Mouse (Mus musculus): ENCODE data around the gene Pla2g2d. TPM values are rescaled to one million over a fixed set of nuclear protein-coding genes. Genes with fewer than 3 reads are reported as not detected.

The Pla2g2d gene
- polyA plus RNA-seq, 1 experiment from 2014 or later = 0.08 TPM

- no peaks in the 10 kb centered on the region for H3K9me3 ChIP-seq (replicated peaks)
- WGBS = 87% methylated on average over 3 of the region's 3 CpGs
- no peak overlapping the region for H3K9ac ChIP-seq
- H3K27ac ChIP-seq = no peak overlapping the region
- 0 out of 2 replicates have a peak, but pooled peaks cover 3% of the 10 kb centered on the region for H3K27me3 ChIP-seq
- H3K36me3 ChIP-seq (ENCODE audit: poor library complexity, severe bottlenecking) = no peaks in the 10 kb centered on the region
- H3K4me2 ChIP-seq = no peak overlapping the region
- H3K4me3 ChIP-seq = no peak overlapping the region
- no peak for ATAC-seq
- H3K4me1 ChIP-seq = no peaks in the 10 kb centered on the region
Observed at GRCm38 (mm10) chr4:138753608-138754007, 21.9 kb upstream of the Pla2g2d start.

- Histone ChIP-seq H3K4me2 (no peak overlapping the region), H3K27ac (no peak overlapping the region), H3K27me3 (0 out of 2 replicates have a peak, but pooled peaks cover 3% of the 10 kb centered on the region), H3K9me3 (replicated peaks) (no peaks in the 10 kb centered on the region), H3K36me3 (ENCODE audit: poor library complexity, severe bottlenecking) (no peaks in the 10 kb centered on the region), H3K9ac (no peak overlapping the region), H3K4me3 (no peak overlapping the region), H3K4me1 (no peaks in the 10 kb centered on the region)
- WGBS = 86% methylated on average over 9 of the region's 9 CpGs
- no peak for ATAC-seq
Observed at GRCm38 (mm10) chr4:138754432-138754831, 21.1 kb upstream of the Pla2g2d start.

GRCm38 (mm10) chr4:138755439-138755838, 20.1 kb upstream of the Pla2g2d start:
- H3K4me1 ChIP-seq = no peaks in the 10 kb centered on the region
- H3K4me3 ChIP-seq = no peak overlapping the region
- no peaks in the 10 kb centered on the region for H3K9me3 ChIP-seq (replicated peaks)
- H3K27ac ChIP-seq = no peak overlapping the region
- no peak overlapping the region for H3K9ac ChIP-seq
- H3K36me3 ChIP-seq (ENCODE audit: poor library complexity, severe bottlenecking) = no peaks in the 10 kb centered on the region
- ATAC-seq = no peak
- 0 out of 2 replicates have a peak, but pooled peaks cover 3% of the 10 kb centered on the region for H3K27me3 ChIP-seq
- WGBS = 63% methylated on average over 4 of the region's 4 CpGs
- no peak overlapping the region for H3K4me2 ChIP-seq

GRCm38 (mm10) chr4:138755983-138756382, 19.6 kb upstream of the Pla2g2d start:
- H3K4me3 ChIP-seq = no peak overlapping the region
- no peak overlapping the region for H3K9ac ChIP-seq
- no peaks in the 10 kb centered on the region for H3K36me3 ChIP-seq (ENCODE audit: poor library complexity, severe bottlenecking)
- H3K27ac ChIP-seq = no peak overlapping the region
- no peaks in the 10 kb centered on the region for H3K9me3 ChIP-seq (replicated peaks)
- 84% methylated on average over 11 of the region's 11 CpGs for WGBS
- no peaks in the 10 kb centered on the region for H3K4me1 ChIP-seq
- H3K4me2 ChIP-seq = no peak overlapping the region
- no peaks in the 10 kb centered on the region for H3K27me3 ChIP-seq
- no peak for ATAC-seq

DNA sequence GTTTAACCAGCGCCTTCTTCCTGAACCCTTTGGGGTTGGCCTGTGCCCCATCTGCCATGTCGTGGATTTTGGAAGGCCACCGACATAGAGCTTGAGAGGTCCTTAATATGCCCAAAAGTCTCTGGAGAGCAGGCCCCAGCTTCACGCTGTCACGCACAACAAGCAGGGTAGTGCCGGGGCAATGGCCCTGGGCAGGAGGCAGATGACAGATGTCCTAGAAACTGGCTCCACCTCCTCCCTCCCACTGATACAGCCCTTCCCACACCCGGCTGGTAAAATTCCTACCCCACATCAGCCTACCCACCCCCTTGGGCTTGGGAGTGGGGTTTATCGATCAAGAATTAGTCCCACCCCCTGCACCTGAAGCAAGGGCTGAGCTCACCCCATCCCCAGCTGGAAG, 18.1 kb upstream of the Pla2g2d start, which contains the start of gene Pla2g2f:
TSS of gene Pla2g2f (minus strand) at position 211 of the 400 bp plus-strand sequence.
- no peaks in the 10 kb centered on the region for H3K9me3 ChIP-seq (replicated peaks)
- 85% methylated on average over 8 of the region's 8 CpGs for WGBS
- no peak for ATAC-seq
- H3K4me3 ChIP-seq = no peak within 1 kb of the TSS
- H3K27me3 ChIP-seq = no peaks in the 10 kb centered on the region
- H3K9ac ChIP-seq = no peak within 1 kb of the TSS
- H3K4me2 ChIP-seq = no peak within 1 kb of the TSS
- no peaks in the 10 kb centered on the region for H3K4me1 ChIP-seq
- no peak within 1 kb of the TSS for H3K27ac ChIP-seq
- no peaks in the 10 kb centered on the region for H3K36me3 ChIP-seq (ENCODE audit: poor library complexity, severe bottlenecking)

GRCm38 (mm10) chr4:138762266-138762665, 13.3 kb upstream of the Pla2g2d start:
- no peaks in the 10 kb centered on the region for H3K27me3 ChIP-seq
- WGBS = 83% methylated on average over 9 of the region's 9 CpGs
- no peak for ATAC-seq

DNA sequence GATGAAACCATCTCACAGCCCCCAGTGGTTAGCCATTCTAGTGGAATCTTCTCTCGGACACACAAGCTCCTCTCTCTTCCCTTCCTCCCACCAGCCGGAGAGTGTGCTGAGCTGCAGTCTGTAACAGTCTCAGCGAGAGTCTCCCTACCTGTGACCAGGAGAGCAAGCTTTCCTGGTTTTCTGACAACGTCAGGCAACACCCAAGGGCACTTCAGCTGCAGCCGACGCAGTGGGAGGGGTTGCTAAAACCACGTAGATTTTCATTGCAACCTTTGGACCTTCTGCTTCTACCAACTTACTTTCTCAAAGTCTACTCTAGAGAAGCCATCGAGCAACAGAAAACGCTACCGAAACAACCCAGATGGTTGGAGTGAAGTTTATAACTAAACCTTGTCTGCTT, 3.6 kb upstream of the Pla2g2d start:
- H3K36me3 ChIP-seq (ENCODE audit: poor library complexity, severe bottlenecking) = no peaks in the 10 kb centered on the region
- no peak overlapping the region for H3K4me3 ChIP-seq
- no peak for ATAC-seq
- no peaks in the 10 kb centered on the region for H3K27me3 ChIP-seq
- no peak overlapping the region for H3K9ac ChIP-seq
- H3K9me3 ChIP-seq (replicated peaks) = no peaks in the 10 kb centered on the region
- 90% methylated on average over 10 of the region's 10 CpGs for WGBS
- H3K4me2 ChIP-seq = no peak overlapping the region
- H3K27ac ChIP-seq = no peak overlapping the region
- H3K4me1 ChIP-seq = no peaks in the 10 kb centered on the region

More at GRCm38 (mm10) chr4:138762266-138762665, 13.3 kb upstream of the Pla2g2d start:
- no peak overlapping the region for H3K27ac ChIP-seq
- H3K4me2 ChIP-seq = no peak overlapping the region
- H3K9ac ChIP-seq = no peak overlapping the region
- H3K9me3 ChIP-seq (replicated peaks) = no peaks in the 10 kb centered on the region
- no peaks in the 10 kb centered on the region for H3K4me1 ChIP-seq
- H3K36me3 ChIP-seq (ENCODE audit: poor library complexity, severe bottlenecking) = no peaks in the 10 kb centered on the region
- H3K4me3 ChIP-seq = no peak overlapping the region

GRCm38 (mm10) chr4:138772386-138772785, 3.1 kb upstream of the Pla2g2d start:
- ATAC-seq = no peak

DNA sequence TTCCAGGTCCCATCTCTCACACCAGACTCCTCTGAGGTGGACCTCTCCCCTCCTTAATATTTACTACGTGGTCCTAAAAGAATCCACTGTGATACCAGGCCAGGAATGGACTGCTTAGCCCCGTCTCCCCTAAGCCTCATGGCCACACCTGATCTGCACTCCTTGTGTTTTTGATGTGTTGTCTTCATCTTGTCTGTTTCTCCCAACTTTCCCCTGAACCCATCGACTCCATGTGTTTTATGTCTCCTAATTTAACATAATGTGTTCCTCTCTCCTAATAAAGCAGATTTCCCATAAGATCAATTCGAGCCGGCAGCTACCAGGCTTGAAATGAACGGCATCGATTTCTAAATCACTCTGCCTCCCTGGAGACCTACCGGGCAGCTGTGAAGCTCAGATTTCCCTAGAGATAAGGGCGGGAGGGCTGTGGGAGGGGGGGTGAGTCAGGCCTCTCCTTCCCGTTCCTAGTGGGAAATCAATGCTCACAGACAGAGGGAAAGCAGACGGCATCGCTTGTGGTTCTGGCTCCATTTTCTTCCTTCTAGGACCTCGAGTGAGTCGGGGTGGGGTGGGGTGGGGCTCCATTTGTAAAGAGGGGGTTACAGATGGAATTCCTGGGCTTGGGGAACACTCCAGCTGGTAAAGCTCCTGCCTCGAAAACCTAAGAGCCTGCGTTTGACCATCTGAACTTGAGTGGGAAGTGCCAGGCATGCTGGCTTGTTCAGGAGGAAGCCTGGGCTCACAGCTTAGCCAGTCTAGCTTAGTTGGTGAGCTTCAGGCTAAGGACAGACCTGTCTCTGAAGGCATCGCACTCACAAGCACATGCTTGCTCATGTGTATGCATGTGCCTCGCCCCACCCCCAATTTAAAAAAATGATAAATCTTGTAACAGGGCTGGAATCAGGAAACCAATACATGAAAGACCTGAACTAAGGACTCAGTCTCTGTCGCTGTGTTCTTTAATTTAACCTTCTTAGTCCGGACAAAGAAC, 2.2 kb downstream of the Pla2g2d start:
- no peaks in the 10 kb centered on the region for H3K27me3 ChIP-seq
- no peak overlapping the region for H3K4me2 ChIP-seq
- H3K9me3 ChIP-seq (replicated peaks) = no peaks in the 10 kb centered on the region
- no peaks in the 10 kb centered on the region for H3K36me3 ChIP-seq (ENCODE audit: poor library complexity, severe bottlenecking)
- 49% methylated on average over 20 of the region's 20 CpGs for WGBS
- no peak for ATAC-seq
- no peak overlapping the region for H3K9ac ChIP-seq
- no peak overlapping the region for H3K4me3 ChIP-seq
- no peaks in the 10 kb centered on the region for H3K4me1 ChIP-seq
- no peak overlapping the region for H3K27ac ChIP-seq

More at GRCm38 (mm10) chr4:138772386-138772785, 3.1 kb upstream of the Pla2g2d start:
- H3K36me3 ChIP-seq (ENCODE audit: poor library complexity, severe bottlenecking) = no peaks in the 10 kb centered on the region
- no peak overlapping the region for H3K4me2 ChIP-seq
- H3K27me3 ChIP-seq = no peaks in the 10 kb centered on the region
- no peak overlapping the region for H3K4me3 ChIP-seq
- H3K9me3 ChIP-seq (replicated peaks) = no peaks in the 10 kb centered on the region
- H3K27ac ChIP-seq = no peak overlapping the region
- H3K9ac ChIP-seq = no peak overlapping the region
- H3K4me1 ChIP-seq = no peaks in the 10 kb centered on the region
- 82% methylated on average over 5 of the region's 5 CpGs for WGBS

DNA sequence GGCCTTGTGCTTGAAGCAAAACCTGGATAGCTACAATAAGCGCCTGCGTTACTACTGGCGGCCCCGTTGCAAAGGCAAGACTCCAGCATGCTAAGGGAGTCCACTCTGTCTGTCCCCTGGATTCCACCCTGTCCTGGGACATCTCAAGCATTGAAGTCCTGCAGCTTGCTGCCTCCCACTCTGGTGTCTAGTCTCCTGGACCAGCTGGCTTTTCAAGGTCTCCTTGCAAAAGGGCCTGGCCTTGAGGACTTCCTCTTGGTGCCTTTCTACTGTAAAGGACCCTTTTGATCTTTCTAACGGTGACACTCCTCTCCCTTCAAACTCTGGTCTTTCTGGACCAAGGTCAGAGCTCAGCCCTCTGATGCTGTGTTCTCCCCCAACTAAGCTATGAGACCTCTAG, 4.8 kb downstream of the Pla2g2d start:
- Histone ChIP-seq H3K4me3 (no peak overlapping the region), H3K4me1 (no peaks in the 10 kb centered on the region), H3K9me3 (replicated peaks) (no peaks in the 10 kb centered on the region), H3K27me3 (no peaks in the 10 kb centered on the region), H3K9ac (no peak overlapping the region), H3K27ac (no peak overlapping the region), H3K36me3 (ENCODE audit: poor library complexity, severe bottlenecking) (no peaks in the 10 kb centered on the region), H3K4me2 (no peak overlapping the region)
- 94% methylated on average over 5 of the region's 5 CpGs for WGBS
- ATAC-seq = no peak

- no peak overlapping the region for H3K4me2 ChIP-seq
- H3K9ac ChIP-seq = no peak overlapping the region
- no peak overlapping the region for H3K4me3 ChIP-seq
- H3K27ac ChIP-seq = no peak overlapping the region
- no peaks in the 10 kb centered on the region for H3K36me3 ChIP-seq (ENCODE audit: poor library complexity, severe bottlenecking)
- no peaks in the 10 kb centered on the region for H3K9me3 ChIP-seq (replicated peaks)
- H3K4me1 ChIP-seq = no peaks in the 10 kb centered on the region
- WGBS = 83% methylated on average over 6 of the region's 6 CpGs
- ATAC-seq = no peak
- H3K27me3 ChIP-seq = no peaks in the 10 kb centered on the region
Observed at GRCm38 (mm10) chr4:138782098-138782497, 6.6 kb downstream of the Pla2g2d start.

DNA sequence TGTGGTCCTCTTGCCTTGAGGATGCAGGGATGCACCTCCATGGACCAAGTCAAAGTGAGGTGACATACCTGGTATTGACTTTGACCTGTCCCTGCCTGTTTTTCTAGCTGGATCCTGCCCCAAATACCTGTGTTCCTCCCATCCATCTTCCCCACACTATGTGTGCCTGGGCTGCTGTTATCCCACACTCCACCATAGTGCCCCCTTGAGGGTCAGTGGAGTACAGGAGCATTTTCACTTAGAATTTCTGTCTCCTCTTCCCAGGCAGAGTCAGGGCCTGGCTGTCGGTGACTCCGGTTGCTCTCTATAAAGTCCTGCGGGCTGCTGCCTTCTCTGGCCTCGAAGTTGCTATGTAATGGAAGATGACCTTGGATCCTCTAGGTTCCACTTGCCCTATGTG, 10.2 kb downstream of the Pla2g2d start:
- Histone ChIP-seq H3K4me3 (no peak overlapping the region), H3K9ac (no peak overlapping the region), H3K4me1 (no peaks in the 10 kb centered on the region), H3K4me2 (no peak overlapping the region), H3K9me3 (replicated peaks) (no peaks in the 10 kb centered on the region), H3K27me3 (no peaks in the 10 kb centered on the region), H3K36me3 (ENCODE audit: poor library complexity, severe bottlenecking) (no peaks in the 10 kb centered on the region), H3K27ac (no peak overlapping the region)
- WGBS = 61% methylated on average over 4 of the region's 4 CpGs
- ATAC-seq = no peak

Measured in forebrain, embryonic 13.5 days (tissue).